Mouse (Mus musculus) CH12.LX (cell line): ENCODE results near the gene Gm10644.

Experiments
- CTCF ChIP-seq, 2 experiments: IDR thresholded peaks in 1 of 2; conservative IDR thresholded peaks in 1 of 2; 2 replicates each; pipeline ENCODE4 v1.5.1; 2011 to 2012; ENCODE audit warnings: low read depth in 2 of 2, low read length in 2 of 2, improper control_type of control experiment in 1 of 2, inconsistent platforms in 1 of 2, mild to moderate bottlenecking in 1 of 2, moderate library complexity in 1 of 2
- E2F4 ChIP-seq: IDR thresholded peaks from 2 replicates; pipeline ENCODE4 v1.6.1; 2011; ENCODE audit warnings: low read depth, low read length, improper control_type of control experiment; ENCODE audit not compliant: insufficient replicate concordance
- EP300 ChIP-seq: IDR thresholded peaks from 2 replicates; pipeline ENCODE4 v1.6.1; 2011; ENCODE audit warnings: low read length, improper control_type of control experiment
- HCFC1 ChIP-seq: IDR thresholded peaks from 2 replicates; pipeline ENCODE4 v1.6.1; 2012; ENCODE audit warnings: low read depth, mild to moderate bottlenecking, inconsistent platforms, low read length, improper control_type of control experiment
- MAX ChIP-seq: IDR thresholded peaks from 2 replicates; pipeline ENCODE4 v1.6.1; 2011; ENCODE audit warnings: low read length, improper control_type of control experiment
- MAZ ChIP-seq: IDR thresholded peaks from 2 replicates; pipeline ENCODE4 v1.6.1; 2012; ENCODE audit warnings: low read depth, mild to moderate bottlenecking, inconsistent platforms, low read length, improper control_type of control experiment, moderate library complexity
- MYC ChIP-seq: IDR thresholded peaks from 2 replicates; pipeline ENCODE4 v1.6.1; 2011; ENCODE audit warnings: low read depth, mild to moderate bottlenecking, improper control_type of control experiment, low read length
- POLR2A ChIP-seq: IDR thresholded peaks from 2 replicates; pipeline ENCODE4 v1.6.1; 2011; ENCODE audit warnings: low read depth, mild to moderate bottlenecking, improper control_type of control experiment, low read length
- RAD21 ChIP-seq: IDR thresholded peaks from 2 replicates; pipeline ENCODE4 v1.6.1; 2011; ENCODE audit warnings: low read depth, mild to moderate bottlenecking, low read length, improper control_type of control experiment, moderate library complexity

DNA sequence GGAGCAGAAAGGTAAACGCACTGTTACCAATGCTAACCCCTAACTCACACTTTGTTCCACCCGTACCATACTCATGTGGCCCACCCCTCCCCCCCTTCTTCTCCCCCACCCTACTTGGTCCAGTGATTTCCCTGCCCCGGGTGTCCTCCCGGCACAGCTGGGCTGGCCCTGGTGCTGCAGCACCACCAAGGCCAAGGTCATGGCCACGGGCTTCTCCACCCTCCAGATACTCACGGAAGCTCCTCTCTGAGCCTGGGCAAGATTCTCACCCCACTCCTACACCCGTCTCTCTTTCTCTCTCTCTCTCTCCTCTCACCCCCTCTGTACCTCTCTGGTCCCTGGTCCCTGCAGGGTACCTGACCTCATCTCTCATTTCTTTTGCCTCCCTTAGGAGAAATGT lies 28.7 kb downstream of the Gm10644 start:
- TF ChIP-seq RAD21 (no peak), HCFC1 (no peak), CTCF (conservative IDR thresholded peaks at IDR 0.05 in 1 of 2, IDR thresholded peaks at IDR 0.05 in 1 of 2; ENCODE audit: low read depth in 2 of 2, low read length in 2 of 2) (no peak), MYC (no peak), E2F4 (no peak), EP300 (no peak), MAX (no peak), MAZ (no peak), POLR2A (no peak)
